Mouse (Mus musculus) MEL (cell line): Measurements from ENCODE around the gene Pick1. TPM values are rescaled to one million over a fixed set of nuclear protein-coding genes. Genes with fewer than 3 reads are reported as not detected.

Experiments used
- polyA plus RNA-seq, 2 experiments: library from polyadenylated mRNA; stranded (reverse) in 1 of 2; unstranded in 1 of 2; fragments of >175 nt in 1 of 2; fragments of >200 nt in 1 of 2; gene quantifications; 2 replicates each; pipeline versions ENCODE4 v1.2.1 to v1.2.4; 2012; ENCODE audit warnings: low replicate concordance in 2 of 2, low read depth in 1 of 2; ENCODE audit not compliant: insufficient read length in 2 of 2, insufficient read depth in 1 of 2, missing spikeins in 1 of 2
- total RNA-seq: library from RNA; depleted of rRNA; stranded (reverse); fragments of 300-350 nt; gene quantifications from 2 replicates; pipeline ENCODE4 v1.2.3, GENCODE M21; 2012; rRNA removed

Gene Pick1
- total and polyA plus RNA-seq, 3 experiments: 20.8 to 24.3 TPM; not detected in 1

Other genes with a start within 250 kb of the Pick1 start
- gene H1f0, start 200.7 kb upstream of the Pick1 start, total RNA-seq: 28.2 and 33.5 TPM in 2 replicates
- gene H1f0, start 200.7 kb upstream of the Pick1 start, polyA plus RNA-seq: 100 to 1,000 TPM in 1 of 2 experiments, 10 to 100 TPM in 1; 46.8 to 213 TPM
- gene Galr3, start 187.3 kb upstream of the Pick1 start, total RNA-seq: 2.5 and 2.6 TPM in 2 replicates
- gene Galr3, start 187.3 kb upstream of the Pick1 start, polyA plus RNA-seq: 1 to 10 TPM in 1 of 2 experiments, not detected in 1; 4.5 TPM
- 42.3 and 43.4 TPM in 2 replicates for gene Ankrd54, start 166.3 kb upstream of the Pick1 start, total RNA-seq
- gene Ankrd54, start 166.3 kb upstream of the Pick1 start, polyA plus RNA-seq: 10 to 100 TPM in 1 of 2 experiments, not detected in 1; 62.2 TPM
- 394 and 395 TPM in 2 replicates for gene Eif3l, start 154.0 kb upstream of the Pick1 start, total RNA-seq
- gene Eif3l, start 154.0 kb upstream of the Pick1 start, polyA plus RNA-seq: 100 to 1,000 TPM; 301 to 442 TPM
- 4.1 and 4.8 TPM in 2 replicates for gene Micall1, start 120.3 kb upstream of the Pick1 start, total RNA-seq
- 10 to 100 TPM in 1 of 2 experiments, not detected in 1; 13.5 TPM for gene Micall1, start 120.3 kb upstream of the Pick1 start, polyA plus RNA-seq
- gene Polr2f, start 88.2 kb upstream of the Pick1 start, total RNA-seq: 362 and 423 TPM in 2 replicates
- gene Polr2f, start 88.2 kb upstream of the Pick1 start, polyA plus RNA-seq: 100 to 1,000 TPM in 1 of 2 experiments, not detected in 1; 510 TPM
- gene 1700088E04Rik, start 87.9 kb upstream of the Pick1 start, total RNA-seq: 4.0 and 4.9 TPM in 2 replicates
- gene 1700088E04Rik, start 87.9 kb upstream of the Pick1 start, polyA plus RNA-seq: 1 to 10 TPM in 1 of 2 experiments, not detected in 1; 9.3 TPM
- not detected in 2 replicates for gene Sox10, start 63.9 kb upstream of the Pick1 start, total RNA-seq
- gene Sox10, start 63.9 kb upstream of the Pick1 start, polyA plus RNA-seq: not detected
- 0.12 and 0.16 TPM in 2 replicates for gene Gm49486, start 218 bp downstream of the Pick1 start, total RNA-seq
- gene Gm49486, start 218 bp downstream of the Pick1 start, polyA plus RNA-seq: under 1 TPM in 1 of 2 experiments, not detected in 1; 0.46 TPM
- gene Slc16a8, start 25.6 kb downstream of the Pick1 start, total RNA-seq: 0.15 TPM in 1 of 2 replicates, not detected in the other
- gene Slc16a8, start 25.6 kb downstream of the Pick1 start, polyA plus RNA-seq: under 1 TPM in 1 of 2 experiments, not detected in 1; 0.47 TPM
- gene Baiap2l2, start 56.4 kb downstream of the Pick1 start, total RNA-seq: 1.1 TPM in 1 of 2 replicates, not detected in the other
- gene Baiap2l2, start 56.4 kb downstream of the Pick1 start, polyA plus RNA-seq: under 1 TPM in 1 of 2 experiments, not detected in 1; 0.60 TPM
- 11.8 and 12.0 TPM in 2 replicates for gene Pla2g6, start 99.2 kb downstream of the Pick1 start, total RNA-seq
- gene Pla2g6, start 99.2 kb downstream of the Pick1 start, polyA plus RNA-seq: 10 to 100 TPM in 1 of 2 experiments, not detected in 1; 24.7 TPM
- 3.3 TPM in 2 replicates for gene Maff, start 117.4 kb downstream of the Pick1 start, total RNA-seq
- gene Maff, start 117.4 kb downstream of the Pick1 start, polyA plus RNA-seq: 1 to 10 TPM in 1 of 2 experiments, not detected in 1; 5.8 TPM
- 7.2 and 7.5 TPM in 2 replicates for gene Tmem184b, start 174.4 kb downstream of the Pick1 start, total RNA-seq
- 10 to 100 TPM in 1 of 2 experiments, not detected in 1; 28.4 TPM for gene Tmem184b, start 174.4 kb downstream of the Pick1 start, polyA plus RNA-seq
- 28.5 and 33.3 TPM in 2 replicates for gene Csnk1e, start 226.4 kb downstream of the Pick1 start, total RNA-seq
- gene Csnk1e, start 226.4 kb downstream of the Pick1 start, polyA plus RNA-seq: 10 to 100 TPM in 1 of 2 experiments, not detected in 1; 58.1 TPM